Mouse (Mus musculus): Measurements from ENCODE around the gene S100a3. TPM values are rescaled to one million over a fixed set of nuclear protein-coding genes. Genes with fewer than 3 reads are reported as not detected.

The S100a3 gene
- total RNA-seq, 1 experiment, result 1.6 TPM

- no peak within 1 kb of the TSS for H3K27ac ChIP-seq (ENCODE audit: insufficient read depth, low read depth, low read length, poor library complexity, severe bottlenecking)
- no peaks in the 10 kb centered on the region for H3K4me1 ChIP-seq (ENCODE audit: control insufficient read depth in 2 of 2, insufficient read depth in 2 of 2, low read length in 2 of 2, poor library complexity in 1 of 2)
- H3K9me3 ChIP-seq (ENCODE audit: control insufficient read depth, insufficient read depth, low read depth, low read length), result no peaks in the 10 kb centered on the region
- DNase-seq (ENCODE audit: low read depth, low spot score), result no peak
- no peak within 1 kb of the TSS for H3K9ac ChIP-seq (ENCODE audit: insufficient read depth, low read depth, low read length, poor library complexity, severe bottlenecking)
- in situ Hi-C loops (cut with MboI; ENCODE audit: low sequenced_read_pairs in 2 of 2, unreplicated experiment in 2 of 2), result no loop called here
- TF ChIP-seq ZNF384 (IDR thresholded peaks at IDR 0.05; ENCODE audit: low read depth, low read length) (no peak), HCFC1 (IDR thresholded peaks at IDR 0.05; ENCODE audit: borderline replicate concordance, insufficient read depth, low read length) (no peak)
- H3K4me3 ChIP-seq (ENCODE audit: insufficient read depth in 1 of 2, low read depth in 1 of 2, low read length in 2 of 2, poor library complexity in 1 of 2, severe bottlenecking in 1 of 2), result no peak within 1 kb of the TSS
- no peaks in the 10 kb centered on the region for H3K36me3 ChIP-seq (ENCODE audit: control insufficient read depth, insufficient read depth, low read length, poor library complexity, severe bottlenecking)
These were observed 41.2 kb downstream of the S100a3 start, which contains the start of gene Gm42674 for GRCm38 (mm10) chr3:90601486-90602110. Gene Gm42674, plus strand, starts transcription at chr3:90601904.

GRCm38 (mm10) chr3:90603623-90604022, 43.2 kb downstream of the S100a3 start, which contains the start of gene S100a4:
Gene S100a4, plus strand, starts transcription at chr3:90603771.
- H3K9ac ChIP-seq (ENCODE audit: insufficient read depth, low read depth, low read length, poor library complexity, severe bottlenecking), result no peak within 1 kb of the TSS
- in situ Hi-C loops (cut with MboI; ENCODE audit: low sequenced_read_pairs in 2 of 2, unreplicated experiment in 2 of 2), result no loop called here
- DNase-seq (ENCODE audit: low read depth, low spot score), result no peak
- H3K4me3 ChIP-seq (ENCODE audit: insufficient read depth in 1 of 2, low read depth in 1 of 2, low read length in 2 of 2, poor library complexity in 1 of 2, severe bottlenecking in 1 of 2), result no peak within 1 kb of the TSS
- TF ChIP-seq ZNF384 (IDR thresholded peaks at IDR 0.05; ENCODE audit: low read depth, low read length) (no peak), CHD2 (IDR thresholded peaks at IDR 0.05; ENCODE audit: low read depth, low read length) (no peak), ZC3H11A (IDR thresholded peaks at IDR 0.05; ENCODE audit: borderline replicate concordance, low read depth, low read length) (no peak), MAFK (IDR thresholded peaks at IDR 0.05; ENCODE audit: insufficient read depth, low read depth, low read length) (no peak), HCFC1 (IDR thresholded peaks at IDR 0.05; ENCODE audit: borderline replicate concordance, insufficient read depth, low read length) (no peak)
- H3K4me1 ChIP-seq (ENCODE audit: control insufficient read depth in 2 of 2, insufficient read depth in 2 of 2, low read length in 2 of 2, poor library complexity in 1 of 2), result no peaks in the 10 kb centered on the region
- no peaks in the 10 kb centered on the region for H3K9me3 ChIP-seq (ENCODE audit: control insufficient read depth, insufficient read depth, low read depth, low read length)
- H3K27ac ChIP-seq (ENCODE audit: insufficient read depth, low read depth, low read length, poor library complexity, severe bottlenecking), result no peak within 1 kb of the TSS
- no peaks in the 10 kb centered on the region for H3K36me3 ChIP-seq (ENCODE audit: control insufficient read depth, insufficient read depth, low read length, poor library complexity, severe bottlenecking)

GRCm38 (mm10) chr3:90604416-90604815, 44.0 kb downstream of the S100a3 start:
- no peak for DNase-seq (ENCODE audit: low read depth, low spot score)
- Histone ChIP-seq H3K36me3 (ENCODE audit: control insufficient read depth, insufficient read depth, low read length, poor library complexity, severe bottlenecking) (no peaks in the 10 kb centered on the region), H3K27ac (ENCODE audit: insufficient read depth, low read depth, low read length, poor library complexity, severe bottlenecking) (no peak overlapping the region), H3K9ac (ENCODE audit: insufficient read depth, low read depth, low read length, poor library complexity, severe bottlenecking) (no peak overlapping the region), H3K9me3 (ENCODE audit: control insufficient read depth, insufficient read depth, low read depth, low read length) (no peaks in the 10 kb centered on the region), H3K4me1 (ENCODE audit: control insufficient read depth in 2 of 2, insufficient read depth in 2 of 2, low read length in 2 of 2, poor library complexity in 1 of 2) (no peaks in the 10 kb centered on the region), H3K4me3 (ENCODE audit: insufficient read depth in 1 of 2, low read depth in 1 of 2, low read length in 2 of 2, poor library complexity in 1 of 2, severe bottlenecking in 1 of 2) (no peak overlapping the region)
- in situ Hi-C loops (cut with MboI; ENCODE audit: low sequenced_read_pairs in 2 of 2, unreplicated experiment in 2 of 2), result no loop called here
- TF ChIP-seq CHD2 (IDR thresholded peaks at IDR 0.05; ENCODE audit: low read depth, low read length), result no peak
- TF ChIP-seq ZC3H11A (IDR thresholded peaks at IDR 0.05; ENCODE audit: borderline replicate concordance, low read depth, low read length), result no peak
- TF ChIP-seq MAFK (IDR thresholded peaks at IDR 0.05; ENCODE audit: insufficient read depth, low read depth, low read length), result no peak
- no peak for TF ChIP-seq HCFC1 (IDR thresholded peaks at IDR 0.05; ENCODE audit: borderline replicate concordance, insufficient read depth, low read length)
- TF ChIP-seq ZNF384 (IDR thresholded peaks at IDR 0.05; ENCODE audit: low read depth, low read length), result no peak

DNA sequence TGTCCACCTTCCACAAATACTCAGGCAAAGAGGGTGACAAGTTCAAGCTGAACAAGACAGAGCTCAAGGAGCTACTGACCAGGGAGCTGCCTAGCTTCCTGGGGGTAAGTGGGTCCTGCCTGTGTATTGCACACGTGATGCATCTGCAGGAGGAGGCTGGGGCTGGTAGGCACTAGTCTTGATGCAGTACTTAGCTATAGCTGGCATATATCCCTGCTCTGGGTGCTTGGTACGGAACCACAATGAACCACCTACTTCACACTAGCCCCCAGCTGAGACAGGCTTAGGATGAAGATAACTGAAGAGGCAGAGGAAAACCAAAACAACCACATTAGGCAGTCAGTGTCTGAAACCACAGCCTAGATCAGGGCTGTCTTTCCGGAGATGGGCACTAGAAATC, 44.7 kb downstream of the S100a3 start:
- DNase-seq (ENCODE audit: low read depth, low spot score), result no peak
- no peak overlapping the region for H3K9ac ChIP-seq (ENCODE audit: insufficient read depth, low read depth, low read length, poor library complexity, severe bottlenecking)
- no peak overlapping the region for H3K27ac ChIP-seq (ENCODE audit: insufficient read depth, low read depth, low read length, poor library complexity, severe bottlenecking)
- TF ChIP-seq ZC3H11A (IDR thresholded peaks at IDR 0.05; ENCODE audit: borderline replicate concordance, low read depth, low read length) (no peak), HCFC1 (IDR thresholded peaks at IDR 0.05; ENCODE audit: borderline replicate concordance, insufficient read depth, low read length) (no peak), CHD2 (IDR thresholded peaks at IDR 0.05; ENCODE audit: low read depth, low read length) (no peak), ZNF384 (IDR thresholded peaks at IDR 0.05; ENCODE audit: low read depth, low read length) (no peak)
- no peak overlapping the region for H3K4me3 ChIP-seq (ENCODE audit: insufficient read depth in 1 of 2, low read depth in 1 of 2, low read length in 2 of 2, poor library complexity in 1 of 2, severe bottlenecking in 1 of 2)
- in situ Hi-C loops (cut with MboI; ENCODE audit: low sequenced_read_pairs in 2 of 2, unreplicated experiment in 2 of 2), result no loop called here
- H3K4me1 ChIP-seq (ENCODE audit: control insufficient read depth in 2 of 2, insufficient read depth in 2 of 2, low read length in 2 of 2, poor library complexity in 1 of 2), result no peaks in the 10 kb centered on the region
- H3K9me3 ChIP-seq (ENCODE audit: control insufficient read depth, insufficient read depth, low read depth, low read length), result no peaks in the 10 kb centered on the region
- no peaks in the 10 kb centered on the region for H3K36me3 ChIP-seq (ENCODE audit: control insufficient read depth, insufficient read depth, low read length, poor library complexity, severe bottlenecking)

GRCm38 (mm10) chr3:90605736-90606135, 45.4 kb downstream of the S100a3 start:
- Histone ChIP-seq H3K9me3 (ENCODE audit: control insufficient read depth, insufficient read depth, low read depth, low read length) (no peaks in the 10 kb centered on the region), H3K36me3 (ENCODE audit: control insufficient read depth, insufficient read depth, low read length, poor library complexity, severe bottlenecking) (no peaks in the 10 kb centered on the region), H3K9ac (ENCODE audit: insufficient read depth, low read depth, low read length, poor library complexity, severe bottlenecking) (no peak overlapping the region), H3K4me3 (ENCODE audit: insufficient read depth in 1 of 2, low read depth in 1 of 2, low read length in 2 of 2, poor library complexity in 1 of 2, severe bottlenecking in 1 of 2) (no peak overlapping the region), H3K4me1 (ENCODE audit: control insufficient read depth in 2 of 2, insufficient read depth in 2 of 2, low read length in 2 of 2, poor library complexity in 1 of 2) (no peaks in the 10 kb centered on the region), H3K27ac (ENCODE audit: insufficient read depth, low read depth, low read length, poor library complexity, severe bottlenecking) (no peak overlapping the region)
- in situ Hi-C loops (cut with MboI; ENCODE audit: low sequenced_read_pairs in 2 of 2, unreplicated experiment in 2 of 2), result no loop called here
- DNase-seq (ENCODE audit: low read depth, low spot score), result no peak
- no peak for TF ChIP-seq CHD2 (IDR thresholded peaks at IDR 0.05; ENCODE audit: low read depth, low read length)
- TF ChIP-seq MAFK (IDR thresholded peaks at IDR 0.05; ENCODE audit: insufficient read depth, low read depth, low read length), result no peak
- no peak for TF ChIP-seq ZNF384 (IDR thresholded peaks at IDR 0.05; ENCODE audit: low read depth, low read length)
- TF ChIP-seq ZC3H11A (IDR thresholded peaks at IDR 0.05; ENCODE audit: borderline replicate concordance, low read depth, low read length), result no peak
- TF ChIP-seq HCFC1 (IDR thresholded peaks at IDR 0.05; ENCODE audit: borderline replicate concordance, insufficient read depth, low read length), result no peak
